In genomic region chr10:71193319-71193718, GRCm38 (mm10) we compare ENCODE assay signal across 14 mouse cellular contexts. TPM values are rescaled to one million over a fixed set of nuclear protein-coding genes. Genes with fewer than 3 reads are reported as not detected.
DNase-seq lines count a peak whose midpoint lies in the region; ATAC-seq lines count a peak whose summit lies in the region.
"Had no signal": no experiment of that assay in that cellular context is flagged by ENCODE, and none has a peak within 500 bp of the region (broad histone marks: within the 10 kb centered on the region; RNA-seq: fewer than 3 reads in every experiment).

No protein-coding gene starts in this region.

- H3K4me2 ChIP-seq in heart, embryonic 13.5 days = peak overlapping the region; percentile 51
- H3K4me2 ChIP-seq in kidney, embryonic 15.5 days = no peak overlapping the region
- H3K4me2 ChIP-seq in midbrain, embryonic 12.5 days (replicated peaks) = no peak overlapping the region
- no peak overlapping the region for H3K4me2 ChIP-seq in stomach, embryonic 16.5 days (ENCODE audit: low read depth, low read length)
- H3K4me2 ChIP-seq: liver, embryonic 13.5 days had no signal

- H3K9ac ChIP-seq in heart, embryonic 13.5 days = no peak overlapping the region
- no peak overlapping the region for H3K9ac ChIP-seq in kidney, embryonic 15.5 days
- no peak overlapping the region for H3K9ac ChIP-seq in midbrain, embryonic 12.5 days (replicated peaks)
- H3K9ac ChIP-seq in stomach, embryonic 16.5 days (ENCODE audit: low read length) = no peak overlapping the region
- H3K9ac ChIP-seq: liver, embryonic 13.5 days had no signal

- WGBS in heart, embryonic 13.5 days = 41% methylated on average over 7 of the region's 7 CpGs
- WGBS in kidney, embryonic 15.5 days = 65% methylated on average over 7 of the region's 7 CpGs
- 58% methylated on average over 7 of the region's 7 CpGs for WGBS in midbrain, embryonic 12.5 days
- WGBS in midbrain, embryonic 10.5 days = 87% methylated on average over 7 of the region's 7 CpGs
- 44% methylated on average over 7 of the region's 7 CpGs for WGBS in stomach, embryonic 16.5 days

- H3K4me1 ChIP-seq in heart, embryonic 13.5 days = peaks cover 31% of the 10 kb centered on the region
- H3K4me1 ChIP-seq in kidney, embryonic 15.5 days = peaks cover 34% of the 10 kb centered on the region
- H3K4me1 ChIP-seq in midbrain, embryonic 12.5 days = 0 out of 2 replicates have a peak, but pooled peaks cover 7% of the 10 kb centered on the region
- H3K4me1 ChIP-seq in midbrain, embryonic 10.5 days = peaks cover 8% of the 10 kb centered on the region
- H3K4me1 ChIP-seq in stomach, embryonic 16.5 days (ENCODE audit: control insufficient read depth, insufficient read depth, low read length) = 0 out of 2 replicates have a peak, but pooled peaks cover 5% of the 10 kb centered on the region
- H3K4me1 ChIP-seq: liver, embryonic 13.5 days; megakaryocyte, embryonic 14.5 days had no signal

- H3K9me3 ChIP-seq in heart, embryonic 13.5 days = peaks cover 6% of the 10 kb centered on the region; the same call in 1 of the 2 replicates
- H3K9me3 ChIP-seq in kidney, embryonic 15.5 days (replicated peaks) = no peaks in the 10 kb centered on the region
- no peaks in the 10 kb centered on the region for H3K9me3 ChIP-seq in midbrain, embryonic 12.5 days
- H3K9me3 ChIP-seq in midbrain, embryonic 10.5 days (replicated peaks) = no peaks in the 10 kb centered on the region
- H3K9me3 ChIP-seq in stomach, embryonic 16.5 days (replicated peaks; ENCODE audit: control insufficient read depth, low read length) = no peaks in the 10 kb centered on the region; the same call in 1 of the 2 replicates
- H3K9me3 ChIP-seq: liver, embryonic 13.5 days had no signal

- H3K27ac ChIP-seq in heart, embryonic 13.5 days (replicated peaks) = peak overlapping the region; percentile 66
- peak overlapping the region; percentile 60; the same call in 1 of the 2 replicates for H3K27ac ChIP-seq in kidney, embryonic 15.5 days
- H3K27ac ChIP-seq in midbrain, embryonic 12.5 days (replicated peaks) = 0 out of 2 replicates have a peak overlapping the region, but pooled peaks have one; percentile 36
- no peak overlapping the region for H3K27ac ChIP-seq in midbrain, embryonic 10.5 days (replicated peaks)
- H3K27ac ChIP-seq in stomach, embryonic 16.5 days (ENCODE audit: low read length) = peak overlapping the region; percentile 56; the same call in 1 of the 2 replicates

- no peak overlapping the region for H3K4me3 ChIP-seq in heart, embryonic 13.5 days
- H3K4me3 ChIP-seq in kidney, embryonic 15.5 days (replicated peaks) = no peak overlapping the region
- H3K4me3 ChIP-seq in midbrain, embryonic 12.5 days = no peak overlapping the region
- no peak overlapping the region for H3K4me3 ChIP-seq in midbrain, embryonic 10.5 days
- H3K4me3 ChIP-seq in stomach, embryonic 16.5 days (replicated peaks; ENCODE audit: low read length) = no peak overlapping the region
- H3K4me3 ChIP-seq: liver, embryonic 13.5 days; megakaryocyte, embryonic 14.5 days had no signal

- H3K36me3 ChIP-seq in heart, embryonic 13.5 days = no peaks in the 10 kb centered on the region
- H3K36me3 ChIP-seq in kidney, embryonic 15.5 days = no peaks in the 10 kb centered on the region
- no peaks in the 10 kb centered on the region for H3K36me3 ChIP-seq in midbrain, embryonic 12.5 days
- H3K36me3 ChIP-seq in midbrain, embryonic 10.5 days = no peaks in the 10 kb centered on the region
- H3K36me3 ChIP-seq in stomach, embryonic 16.5 days (ENCODE audit: control insufficient read depth, insufficient read depth, low read length) = no peaks in the 10 kb centered on the region
- H3K36me3 ChIP-seq: G1E; liver, embryonic 13.5 days had no signal

- DNase-seq in heart, postnatal 25 days (ENCODE audit: low spot score) = no peak
- DNase-seq in kidney, adult 11 months = no peak
- DNase-seq in midbrain, embryonic 10.5 days (ENCODE audit: low spot score) = no peak
- DNase-seq: cerebellum, adult 9-10 months; embryo, embryonic 11 days; kidney, adult 18-20 months; liver, embryonic 13.5 days; right cerebral cortex, postnatal 25 days had no signal

- intact Hi-C loops in heart, postnatal 25 days (cut with DNase I) = loop anchor here (2.0 kb wide), 1 partner anchor 75 kb away; no protein-coding TSS in a partner anchor

- ATAC-seq in heart, embryonic 13.5 days (ENCODE audit: extremely low read depth, insufficient number of reproducible peaks, low FRiP score, low TSS enrichment) = no peak
- no peak for ATAC-seq in kidney, embryonic 15.5 days (replicated peaks; ENCODE audit: low FRiP score)
- no peak for ATAC-seq in midbrain, embryonic 12.5 days (ENCODE audit: low FRiP score, low read depth)
- no peak; the same call in 1 of the 2 replicates for ATAC-seq in stomach, embryonic 16.5 days (ENCODE audit: insufficient read depth, low FRiP score)

- no peaks in the 10 kb centered on the region for H3K27me3 ChIP-seq in heart, embryonic 13.5 days (replicated peaks)
- no peaks in the 10 kb centered on the region for H3K27me3 ChIP-seq in kidney, embryonic 15.5 days
- no peaks in the 10 kb centered on the region for H3K27me3 ChIP-seq in midbrain, embryonic 12.5 days
- H3K27me3 ChIP-seq in midbrain, embryonic 10.5 days (ENCODE audit: low read depth, poor library complexity, severe bottlenecking) = no peaks in the 10 kb centered on the region
- no peaks in the 10 kb centered on the region for H3K27me3 ChIP-seq in stomach, embryonic 16.5 days (ENCODE audit: control insufficient read depth, insufficient read depth, low read length)
- H3K27me3 ChIP-seq: liver, embryonic 13.5 days; megakaryocyte, embryonic 14.5 days had no signal

RNA-seq across cellular contexts. Expression of gene Bicc1, which starts 33.8 kb away (rescaled TPM):
- polyA plus RNA-seq in heart, embryonic 13.5 days (2015; fragmentation: Nextera tagmentation; extraction: Ambion mirVana) = 17.3 and 19.2 TPM in 2 replicates
- 10 to 100 TPM; 16.6 to 19.4 TPM for total RNA-seq in heart, postnatal 25 days (2021)
- polyA plus RNA-seq in kidney, embryonic 15.5 days (2015; fragmentation: Nextera tagmentation; extraction: Ambion mirVana) = 39.4 and 40.3 TPM in 2 replicates
- polyA plus RNA-seq in midbrain, embryonic 12.5 days (2016; fragmentation: Nextera tagmentation; extraction: Ambion mirVana) = 9.5 and 15.2 TPM in 2 replicates
- 4.1 and 5.9 TPM in 2 replicates for polyA plus RNA-seq in midbrain, embryonic 10.5 days (2016; fragmentation: Nextera tagmentation; extraction: Ambion mirVana)
- polyA plus RNA-seq in stomach, embryonic 16.5 days (2015; fragmentation: Nextera tagmentation; extraction: Ambion mirVana) = 19.6 and 22.1 TPM in 2 replicates
- polyA plus RNA-seq: G1E had no signal

RNA-seq across cellular contexts. Expression of gene Tfam, which starts 44.8 kb away (rescaled TPM):
- polyA plus RNA-seq in heart, embryonic 13.5 days (2015; fragmentation: Nextera tagmentation; extraction: Ambion mirVana) = 42.3 and 47.6 TPM in 2 replicates
- total RNA-seq in heart, postnatal 25 days (2021) = 10 to 100 TPM; 62.7 TPM
- polyA plus RNA-seq in kidney, embryonic 15.5 days (2015; fragmentation: Nextera tagmentation; extraction: Ambion mirVana) = 82.9 and 87.4 TPM in 2 replicates
- 73.7 and 77.7 TPM in 2 replicates for polyA plus RNA-seq in midbrain, embryonic 12.5 days (2016; fragmentation: Nextera tagmentation; extraction: Ambion mirVana)
- polyA plus RNA-seq in midbrain, embryonic 10.5 days (2016; fragmentation: Nextera tagmentation; extraction: Ambion mirVana) = 74.9 and 85.2 TPM in 2 replicates
- polyA plus RNA-seq in stomach, embryonic 16.5 days (2015; fragmentation: Nextera tagmentation; extraction: Ambion mirVana) = 65.0 and 76.1 TPM in 2 replicates
